Mouse (Mus musculus): ENCODE results near the gene Fgf12. TPM values are rescaled to one million over a fixed set of nuclear protein-coding genes. Genes with fewer than 3 reads are reported as not detected.

Gene Fgf12
- total RNA-seq, 2 experiments from 2014 or later = 7.2 to 22.1 TPM

Small RNAs within 50 kb of the gene (microRNA-seq; reads per million reads assigned to microRNA genes)
- 0 reads per million in 2 experiments for gene Mir690

Other genes starting within 250 kb of the Fgf12 start
- gene Mb21d2, start 176.6 kb upstream of the Fgf12 start, total RNA-seq (2021) = 1 to 10 TPM; 6.1 to 7.6 TPM